Mouse (Mus musculus): ENCODE measurements around the gene Gm14459.
"Not testable (repeated sequence)": the region's sequence is repeated elsewhere in the genome, so short reads cannot be mapped to it uniquely, and the experiment has no call there.

Gene Gm14459

DNA sequence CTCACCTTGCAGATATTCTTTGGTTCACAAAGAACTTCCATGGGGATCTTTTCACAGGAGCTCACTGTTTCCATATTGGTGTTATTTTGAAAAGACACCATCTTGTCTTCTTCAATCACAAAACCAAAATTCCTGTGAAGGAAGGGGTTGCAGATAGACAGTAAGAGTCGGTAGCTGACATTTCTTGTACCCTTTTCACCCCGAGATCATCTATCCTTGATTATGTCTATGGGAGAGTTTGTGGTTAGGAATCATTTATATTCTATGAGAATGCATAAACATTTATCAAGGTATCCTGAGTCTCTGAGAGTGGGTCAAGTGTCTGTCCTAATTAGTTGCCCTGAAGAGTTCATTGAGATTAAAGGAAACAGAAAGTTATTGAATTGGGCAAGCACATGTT, at the start of gene Gm14459:
TSS of gene Gm14459 (minus strand) at position 101 of the 400 bp plus-strand sequence.
- DNase-seq (ENCODE audit: low spot score) = no peak

- DNase-seq (ENCODE audit: low spot score) = not testable (repeated sequence)
Measured at GRCm38 (mm10) chrX:8548155-8548554, 23.4 kb upstream of the Gm14459 start, which contains the start of gene Ssxb6. Gene Ssxb6, minus strand, starts transcription at chrX:8548255.

Measured in layer of hippocampus, adult 11-12 months (tissue).